Mouse (Mus musculus): ENCODE results near the gene Htr7. TPM values are rescaled to one million over a fixed set of nuclear protein-coding genes. Genes with fewer than 3 reads are reported as not detected.

The Htr7 gene
- polyA plus RNA-seq (2015; fragmentation: Illumina TruSeq; extraction: RNeasy Lipid Tissue Mini Kit (QIAGEN cat#74804); ENCODE audit: insufficient read depth, low replicate concordance) = 2.5 TPM

DNA sequence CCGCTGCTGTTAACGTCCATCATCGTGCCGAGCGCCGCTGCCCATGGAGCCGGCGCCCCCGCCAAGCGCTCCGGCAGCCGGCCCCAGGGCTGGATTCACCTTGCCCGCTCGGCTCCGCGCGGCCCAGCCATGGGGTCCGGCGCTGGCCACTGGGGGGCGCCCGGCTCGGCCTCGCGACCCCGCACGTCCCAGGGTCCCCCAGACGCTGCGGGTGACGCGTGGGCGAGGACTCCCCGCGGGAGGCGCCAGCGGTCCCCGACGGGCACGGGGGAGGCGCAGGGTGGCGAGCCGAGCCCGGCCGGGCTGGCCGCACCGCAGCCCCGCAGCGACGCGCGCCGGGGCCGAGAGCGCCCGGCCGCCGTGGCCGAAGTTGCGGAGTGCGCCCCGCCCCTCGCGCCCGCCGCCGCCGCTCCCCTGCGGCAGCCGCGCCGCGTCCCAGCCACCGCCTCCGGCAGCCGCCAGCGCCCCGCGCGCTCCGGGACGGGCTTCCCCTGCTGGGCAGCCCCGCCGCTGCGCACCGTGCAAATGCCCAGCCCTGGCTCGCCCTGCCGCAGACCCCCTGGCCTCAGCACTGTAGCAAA is at the start of gene Htr7:
TSS of gene Htr7 (minus strand) at position 277 of the 581 bp plus-strand sequence.

DNA sequence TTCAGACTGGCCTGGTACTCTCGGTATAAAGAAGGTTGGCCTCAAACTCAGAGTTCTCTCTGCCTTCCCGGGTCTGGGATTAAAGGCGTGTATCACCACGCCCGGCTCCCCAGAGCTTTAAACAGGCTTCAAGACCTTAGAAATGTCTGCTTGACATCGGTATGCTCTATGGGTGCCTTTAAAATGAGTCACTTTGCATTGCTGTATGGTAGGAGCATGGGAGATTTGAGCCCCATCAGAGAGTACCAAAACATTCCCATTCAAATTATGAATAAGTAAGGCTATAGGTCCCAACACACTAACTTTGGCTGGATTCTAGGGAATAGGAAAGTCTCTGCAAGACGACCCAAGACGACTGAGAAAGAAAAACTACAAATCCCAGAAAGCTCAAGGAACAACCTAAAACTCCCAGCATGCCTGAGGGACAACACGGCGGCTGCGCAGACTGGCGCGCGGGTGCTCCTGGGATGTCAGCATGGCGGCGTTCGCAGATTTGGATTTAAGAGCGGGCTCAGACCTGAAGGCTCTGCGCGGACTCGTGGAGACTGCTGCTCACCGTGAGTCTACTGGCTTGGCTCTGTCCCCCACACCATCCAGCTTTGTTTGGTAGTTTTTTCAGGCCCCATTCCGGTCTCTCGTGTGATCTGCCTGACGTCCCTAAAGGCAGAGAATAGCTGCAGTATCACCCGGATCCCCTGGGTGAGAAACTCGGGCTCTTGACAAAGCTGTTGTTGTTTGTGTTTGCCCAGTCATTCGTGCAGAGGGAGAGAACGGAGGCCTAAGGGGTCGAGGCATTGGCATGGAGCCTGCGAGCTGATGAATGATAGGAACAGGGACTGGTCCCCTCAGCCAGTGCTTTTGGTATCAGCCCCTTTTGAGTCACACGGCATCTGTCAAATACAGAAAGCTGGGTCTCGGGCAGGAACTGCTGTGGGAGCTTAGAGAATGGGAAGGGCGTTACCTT is 26.2 kb upstream of the Htr7 start, which contains the start of gene Rpp30:
TSS of gene Rpp30 (plus strand) at position 455 of the 964 bp plus-strand sequence.

Other genes with a start within 250 kb of the Htr7 start
- 38.6 TPM for gene Rpp30, start 26.2 kb upstream of the Htr7 start, polyA plus RNA-seq (2015; fragmentation: Illumina TruSeq; extraction: RNeasy Lipid Tissue Mini Kit (QIAGEN cat#74804); ENCODE audit: insufficient read depth, low replicate concordance)
- not detected for gene Ankrd1, start 62.6 kb upstream of the Htr7 start, polyA plus RNA-seq (2015; fragmentation: Illumina TruSeq; extraction: RNeasy Lipid Tissue Mini Kit (QIAGEN cat#74804); ENCODE audit: insufficient read depth, low replicate concordance)

Data from spleen, adult 10 weeks (tissue).